Mouse (Mus musculus) heart, adult 2 months (tissue): ENCODE results near the gene Armc2.

Source experiments
- CTCF ChIP-seq: fragments of 200-600 bp; IDR thresholded peaks from 2 replicates; pipeline ENCODE4 v1.8.1; 2022; ENCODE audit warnings: antibody characterized with exemption, mild to moderate bottlenecking, moderate library complexity
- EP300 ChIP-seq: fragments of 200-500 bp; IDR thresholded peaks from 2 replicates; pipeline ENCODE4 v1.6.1; 2011; ENCODE audit warnings: low read depth, low read length, control low read depth; ENCODE audit not compliant: insufficient read depth
- POLR2A ChIP-seq: fragments of 200-500 bp; IDR thresholded peaks from 2 replicates; pipeline ENCODE4 v1.6.1; 2011; ENCODE audit warnings: mild to moderate bottlenecking, low read depth, low read length, control low read depth; ENCODE audit not compliant: insufficient read depth

GRCm38 (mm10) chr10:41962725-41963124, 55.5 kb downstream of the Armc2 start:
- TF ChIP-seq EP300 (no peak), CTCF (no peak), POLR2A (no peak)
